Mouse (Mus musculus) forebrain, embryonic 10.5 days (tissue): Measurements from ENCODE around the gene 1700037H04Rik. TPM values are rescaled to one million over a fixed set of nuclear protein-coding genes. Genes with fewer than 3 reads are reported as not detected.

Source experiments
- DNase-seq: peaks from one replicate; pipeline ENCODE4 v3.0.0-alpha.2; 2017; ENCODE audit warnings: low spot score; ENCODE audit errors: extremely low spot score
- H3K27ac ChIP-seq: fragments of 300-500 bp; sonication (generic); 2 replicates; pipeline ENCODE4 v1.5.1; 2016; ENCODE audit warnings: mild to moderate bottlenecking
- H3K27me3 ChIP-seq: fragments of 300-500 bp; sonication (generic); 2 replicates; pipeline ENCODE4 v1.6.1; 2016; ENCODE audit warnings: mild to moderate bottlenecking; ENCODE audit not compliant: poor library complexity, severe bottlenecking
- H3K36me3 ChIP-seq: fragments of 300-500 bp; sonication (generic); replicated peaks from 2 replicates; pipeline ENCODE4 v1.6.1; 2016; ENCODE audit warnings: mild to moderate bottlenecking, moderate library complexity
- H3K4me1 ChIP-seq: fragments of 300-500 bp; sonication (generic); 2 replicates; pipeline ENCODE4 v1.6.1; 2016
- H3K4me3 ChIP-seq: fragments of 300-500 bp; sonication (generic); 2 replicates; pipeline ENCODE4 v1.5.1; 2016; ENCODE audit warnings: mild to moderate bottlenecking, moderate library complexity
- H3K9me3 ChIP-seq: fragments of 300-500 bp; sonication (generic); 2 replicates; pipeline ENCODE4 v1.6.1; 2016; ENCODE audit warnings: mild to moderate bottlenecking, moderate library complexity
- WGBS: fragments of 180-500 bp; shearing (Covaris S2); methylation state at CpG from one replicate; pipeline ENCODE4 v1.1.7; 2016; 5-methylcytosine and 5-hydroxymethylcytosine counted together
- polyA plus RNA-seq: library from polyadenylated mRNA; unstranded; fragments of >200 nt; fragmentation: Nextera tagmentation; extraction: Ambion mirVana; gene quantifications from 2 replicates; pipeline ENCODE4 v1.2.1, GENCODE M21; 2016

1700037H04Rik gene
- polyA plus RNA-seq, 1 experiment from 2014 or later: 128 TPM

DNA sequence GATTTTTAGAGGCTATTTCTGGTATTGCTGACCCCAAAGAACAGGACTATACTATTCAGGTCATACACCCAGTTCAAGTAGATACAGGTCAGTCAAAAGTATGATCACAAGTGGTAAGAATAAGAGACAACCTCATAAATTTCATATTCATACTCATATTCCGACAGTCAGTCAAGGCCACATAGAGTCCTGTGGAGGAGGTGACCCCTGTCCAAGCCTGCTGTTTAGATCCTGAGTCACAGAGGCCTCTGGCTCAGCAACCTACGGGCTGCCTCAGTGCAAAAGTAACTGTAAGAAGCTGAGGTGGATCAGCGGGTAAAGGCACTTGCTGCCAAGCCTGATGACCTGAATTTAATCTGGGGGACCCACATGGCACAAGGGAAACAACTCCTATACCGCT lies 5.8 kb downstream of the 1700037H04Rik start:
- Histone ChIP-seq H3K27ac (no peak overlapping the region), H3K4me3 (no peak overlapping the region), H3K4me1 (peaks cover 20% of the 10 kb centered on the region), H3K36me3 (peaks cover 80% of the 10 kb centered on the region), H3K27me3 (no peaks in the 10 kb centered on the region), H3K9me3 (no peaks in the 10 kb centered on the region)
- no peak for DNase-seq
- WGBS: 93% methylated on average over 4 of the region's 4 CpGs

DNA sequence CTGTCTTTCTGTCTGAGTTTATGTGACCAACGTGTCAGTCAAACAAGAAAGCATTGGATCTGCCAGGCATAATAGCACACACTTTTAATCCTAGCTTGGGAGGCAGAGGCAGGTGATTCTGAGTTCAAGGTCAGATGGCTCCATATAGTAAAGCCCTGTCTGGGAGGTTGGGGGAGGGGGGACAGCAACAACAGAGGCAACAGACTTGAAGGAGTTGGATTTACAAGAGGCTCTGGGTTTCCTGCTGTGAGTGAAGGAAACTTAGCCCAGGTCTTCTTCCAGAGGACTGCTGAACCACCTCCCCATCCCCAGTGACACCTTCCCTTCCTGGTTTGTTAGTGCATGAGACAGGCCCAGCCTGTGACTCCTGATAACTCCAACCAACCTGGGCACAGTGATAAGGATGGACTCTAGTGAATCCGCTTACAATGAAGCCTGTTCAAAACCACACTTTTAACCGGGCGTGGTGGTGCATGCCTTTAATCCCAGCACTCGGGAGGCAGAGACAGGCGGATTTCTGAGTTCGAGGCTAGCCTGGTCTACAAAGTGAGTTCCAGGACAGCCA lies 7.6 kb downstream of the 1700037H04Rik start:
- peaks cover 95% of the 10 kb centered on the region for H3K36me3 ChIP-seq
- DNase-seq: no peak
- H3K9me3 ChIP-seq: no peaks in the 10 kb centered on the region
- H3K4me3 ChIP-seq: no peak overlapping the region
- no peaks in the 10 kb centered on the region for H3K27me3 ChIP-seq
- 88% methylated on average over 7 of the region's 7 CpGs for WGBS
- H3K27ac ChIP-seq: no peak overlapping the region
- peaks cover 2% of the 10 kb centered on the region for H3K4me1 ChIP-seq

DNA sequence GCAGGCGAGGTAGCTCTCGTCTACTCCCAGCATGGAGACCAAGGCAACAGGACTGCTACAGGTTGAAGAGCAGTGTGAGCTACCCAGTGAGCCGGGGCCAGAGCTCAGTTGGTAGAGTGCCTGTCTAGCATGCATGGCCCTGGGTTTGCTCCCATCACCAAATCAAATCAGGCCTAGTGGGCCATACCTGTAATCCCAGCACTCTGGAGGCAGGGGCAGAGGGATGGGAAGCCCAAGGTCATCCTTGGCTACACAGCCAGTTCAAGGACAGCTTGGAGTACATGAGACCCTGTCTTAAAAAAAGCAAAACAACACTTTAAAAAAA lies 10.7 kb downstream of the 1700037H04Rik start:
- no peak for DNase-seq
- no peaks in the 10 kb centered on the region for H3K27me3 ChIP-seq
- no peak overlapping the region for H3K4me3 ChIP-seq
- peaks cover 99% of the 10 kb centered on the region for H3K36me3 ChIP-seq
- H3K9me3 ChIP-seq: no peaks in the 10 kb centered on the region
- H3K27ac ChIP-seq: no peak overlapping the region
- no peaks in the 10 kb centered on the region for H3K4me1 ChIP-seq
- WGBS: 96% methylated on average over 3 of the region's 3 CpGs

DNA sequence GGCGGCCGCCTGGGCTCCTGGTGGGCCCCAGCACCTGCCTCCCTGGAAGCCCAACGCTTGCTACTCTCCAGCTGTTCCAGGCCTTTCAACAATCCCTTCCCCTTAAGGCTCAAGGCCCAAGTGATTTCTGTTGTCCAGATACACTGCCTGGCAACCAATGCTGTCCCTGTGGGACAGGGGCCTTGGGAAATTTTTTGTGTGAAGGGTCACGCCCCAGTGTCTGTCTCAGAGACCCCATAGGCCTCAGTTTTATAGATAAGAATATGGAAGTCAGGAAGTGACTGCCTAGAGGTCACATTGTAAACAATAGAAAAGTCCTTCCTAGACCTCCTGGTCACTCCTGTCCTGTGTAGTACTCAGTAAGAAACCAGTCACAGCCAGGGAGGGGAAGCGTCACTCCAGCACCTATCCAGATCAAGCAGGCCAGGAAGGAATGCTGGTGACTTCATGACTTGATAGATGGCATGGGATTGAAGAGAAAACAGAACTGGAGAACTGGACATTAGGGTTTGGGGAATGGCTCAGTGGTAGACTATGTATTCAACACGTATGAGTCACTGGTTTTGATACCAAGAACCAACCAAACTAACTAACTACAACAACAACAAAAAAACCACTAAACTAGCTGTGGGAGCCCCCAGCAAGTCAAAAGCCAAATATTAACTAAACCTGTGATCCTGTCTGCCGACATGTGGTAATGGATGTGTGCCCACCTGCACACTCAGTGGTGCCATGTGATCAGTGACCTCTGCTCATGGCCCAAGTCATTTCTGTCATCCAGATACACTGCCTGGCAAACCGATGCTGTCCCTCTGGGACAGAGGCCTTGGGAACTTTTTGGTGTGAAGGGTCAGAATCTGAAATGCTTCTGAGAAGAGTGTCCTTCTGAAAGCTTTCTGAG lies 11.3 kb downstream of the 1700037H04Rik start:
- DNase-seq: no peak
- WGBS: 89% methylated on average over 8 of the region's 8 CpGs
- Histone ChIP-seq H3K27ac (no peak overlapping the region), H3K9me3 (no peaks in the 10 kb centered on the region), H3K4me1 (no peaks in the 10 kb centered on the region), H3K4me3 (no peak overlapping the region), H3K36me3 (peaks cover 98% of the 10 kb centered on the region), H3K27me3 (no peaks in the 10 kb centered on the region)

DNA sequence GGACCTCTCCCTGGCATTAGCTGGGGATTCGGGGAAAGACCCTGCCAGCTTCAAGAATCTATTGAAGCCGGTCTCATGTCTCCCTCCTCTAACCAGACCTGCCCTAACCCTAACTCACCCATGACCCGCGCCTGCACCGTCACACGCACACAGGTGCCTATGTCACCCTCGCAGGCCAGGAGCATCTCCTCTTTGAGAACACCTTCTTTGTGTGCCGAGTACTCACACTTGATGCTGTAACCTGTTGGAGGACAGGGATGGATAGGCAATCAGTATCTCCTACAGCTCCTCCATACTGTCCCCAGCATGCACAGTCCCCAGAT lies 12.9 kb downstream of the 1700037H04Rik start:
- peaks cover 12% of the 10 kb centered on the region for H3K4me1 ChIP-seq
- no peak for DNase-seq
- H3K9me3 ChIP-seq: no peaks in the 10 kb centered on the region
- H3K27me3 ChIP-seq: no peaks in the 10 kb centered on the region
- peaks cover 97% of the 10 kb centered on the region for H3K36me3 ChIP-seq
- no peak overlapping the region for H3K4me3 ChIP-seq
- 93% methylated on average over 8 of the region's 8 CpGs for WGBS
- no peak overlapping the region for H3K27ac ChIP-seq

DNA sequence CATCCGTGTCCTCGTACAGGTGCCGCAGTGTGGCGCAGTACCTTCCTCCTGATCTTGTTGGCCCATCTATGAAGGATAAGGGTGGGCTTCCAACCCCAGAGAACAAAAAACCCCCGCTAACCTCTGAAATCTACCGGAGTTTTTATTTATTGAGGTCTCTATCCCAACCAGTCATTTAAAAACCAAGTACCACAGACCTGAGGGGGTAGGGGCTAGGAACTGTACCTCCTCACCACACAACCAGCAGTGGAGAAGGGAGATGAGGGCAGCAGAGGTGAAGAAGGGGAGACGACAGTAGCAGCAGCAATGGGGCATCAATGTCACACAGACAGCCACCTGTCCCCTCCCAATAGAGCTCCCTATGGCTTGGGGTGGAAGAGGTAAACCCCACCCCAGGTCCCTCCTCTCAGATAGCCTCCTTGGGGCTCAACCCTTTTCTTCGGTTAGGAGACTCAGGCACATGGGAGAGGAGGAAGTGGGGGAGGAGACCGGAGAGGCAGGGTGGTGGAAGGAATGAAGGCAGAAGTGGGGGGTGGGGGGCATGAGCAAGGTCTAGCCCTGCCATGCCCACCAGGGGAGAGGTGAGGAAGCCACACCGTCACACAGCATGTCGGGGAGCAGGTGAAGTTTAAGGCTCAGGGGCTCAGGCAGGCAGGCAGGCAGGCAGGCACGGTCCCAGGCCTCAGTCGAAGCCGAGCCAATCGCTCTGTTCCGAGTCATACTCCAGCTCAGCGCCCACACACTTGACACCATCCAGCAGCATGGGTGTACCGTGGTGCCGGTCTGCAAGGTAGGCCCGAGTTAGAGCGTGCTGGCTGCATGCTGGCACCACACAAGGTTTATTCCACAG lies 13.5 kb downstream of the 1700037H04Rik start:
- Histone ChIP-seq H3K36me3 (peaks cover 91% of the 10 kb centered on the region), H3K27ac (no peak overlapping the region), H3K9me3 (no peaks in the 10 kb centered on the region), H3K4me1 (peaks cover 12% of the 10 kb centered on the region), H3K4me3 (no peak overlapping the region), H3K27me3 (no peaks in the 10 kb centered on the region)
- WGBS: 94% methylated on average over 21 of the region's 21 CpGs
- DNase-seq: no peak

DNA sequence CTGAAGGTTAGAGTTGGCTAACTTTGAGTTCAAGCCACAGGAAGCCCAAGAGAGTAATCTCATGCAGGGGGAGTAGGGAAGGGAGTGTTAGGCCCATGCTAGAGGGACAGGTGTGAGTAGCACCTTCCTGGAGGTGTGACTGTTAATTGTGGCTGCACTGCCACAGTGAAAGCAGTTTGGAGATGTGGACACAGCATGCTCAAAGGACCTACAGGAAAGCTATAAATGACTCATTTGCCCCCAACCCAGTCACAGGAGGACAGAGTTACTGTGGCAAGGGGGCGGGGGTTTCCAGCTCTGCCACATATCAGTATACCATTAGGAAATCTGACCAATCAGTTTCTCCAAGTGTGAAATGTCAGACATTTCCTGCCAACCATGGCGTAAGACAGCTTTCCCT lies 14.3 kb downstream of the 1700037H04Rik start:
- Histone ChIP-seq H3K27ac (no peak overlapping the region), H3K36me3 (peaks cover 82% of the 10 kb centered on the region), H3K4me3 (no peak overlapping the region), H3K4me1 (peaks cover 20% of the 10 kb centered on the region), H3K27me3 (no peaks in the 10 kb centered on the region), H3K9me3 (no peaks in the 10 kb centered on the region)
- DNase-seq: no peak
- 95% methylated on average over 2 of the region's 2 CpGs for WGBS

DNA sequence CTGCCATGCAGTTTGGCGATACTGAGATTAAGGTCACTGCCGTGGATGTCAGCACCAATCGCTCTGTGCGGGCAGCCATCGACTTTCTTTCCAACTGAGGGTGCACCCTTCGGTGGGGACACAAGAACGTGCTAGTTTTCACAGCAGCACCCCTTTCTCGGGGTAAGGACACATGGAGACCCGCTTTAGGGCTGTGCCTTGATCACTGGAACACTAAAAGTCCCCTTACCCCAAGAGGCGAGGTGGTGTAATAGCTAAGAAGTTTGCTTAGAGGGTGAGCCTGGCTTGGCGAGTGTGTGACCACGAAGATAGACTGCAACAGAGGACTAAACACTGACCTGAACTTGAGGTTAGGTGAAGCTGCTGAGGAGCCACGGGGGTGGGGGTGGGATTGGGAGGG lies 14.8 kb downstream of the 1700037H04Rik start:
- peaks cover 78% of the 10 kb centered on the region for H3K36me3 ChIP-seq

DNA sequence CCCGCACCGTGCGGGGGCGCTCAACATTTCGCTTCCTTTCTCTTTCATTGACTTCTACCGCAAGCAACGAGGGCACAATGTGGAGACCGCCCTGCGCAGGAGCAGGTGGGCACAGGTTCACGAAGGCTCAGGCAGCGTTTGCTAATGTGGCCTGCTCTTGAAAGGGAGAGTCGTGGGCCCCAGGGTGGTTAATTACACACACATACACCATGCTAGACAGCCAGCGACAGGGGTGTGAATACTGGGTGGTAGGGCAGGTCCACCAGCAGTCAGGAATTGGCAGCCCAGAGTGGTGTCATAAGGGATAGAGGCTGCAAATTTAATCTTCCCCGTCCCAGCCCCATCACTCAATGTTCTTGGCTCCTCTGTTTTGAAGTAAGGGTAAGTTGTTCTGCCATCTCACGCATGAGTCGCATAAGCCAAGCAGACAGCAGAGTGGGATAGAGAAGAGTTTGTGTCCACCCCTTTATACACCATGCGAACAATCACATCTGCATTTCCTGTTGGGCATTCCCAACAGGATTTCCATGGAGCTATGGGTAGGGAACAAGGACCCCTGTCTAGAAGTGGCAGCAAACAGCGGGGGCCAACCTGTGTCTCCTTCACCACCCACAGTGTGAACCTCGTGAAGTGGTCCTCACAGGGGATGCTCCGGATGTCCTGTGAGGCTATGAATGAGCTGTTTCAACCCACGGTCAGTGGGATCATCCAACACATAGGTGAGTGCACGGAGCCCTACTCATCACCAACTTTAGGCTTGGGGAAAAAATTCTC lies 16.7 kb downstream of the 1700037H04Rik start:
- peaks cover 71% of the 10 kb centered on the region for H3K36me3 ChIP-seq
- no peak overlapping the region for H3K27ac ChIP-seq
- DNase-seq: no peak
- no peaks in the 10 kb centered on the region for H3K27me3 ChIP-seq
- H3K4me1 ChIP-seq: peaks cover 26% of the 10 kb centered on the region
- no peaks in the 10 kb centered on the region for H3K9me3 ChIP-seq
- 68% methylated on average over 22 of the region's 22 CpGs for WGBS
- no peak overlapping the region; the same call in 1 of the 2 replicates for H3K4me3 ChIP-seq

More for the DNA sequence above, 14.8 kb downstream of the 1700037H04Rik start:
- no peak overlapping the region for H3K4me3 ChIP-seq
- peaks cover 24% of the 10 kb centered on the region for H3K4me1 ChIP-seq
- no peak overlapping the region for H3K27ac ChIP-seq
- H3K9me3 ChIP-seq: no peaks in the 10 kb centered on the region
- no peaks in the 10 kb centered on the region for H3K27me3 ChIP-seq
- no peak for DNase-seq
- WGBS: 66% methylated on average over 13 of the region's 13 CpGs

DNA sequence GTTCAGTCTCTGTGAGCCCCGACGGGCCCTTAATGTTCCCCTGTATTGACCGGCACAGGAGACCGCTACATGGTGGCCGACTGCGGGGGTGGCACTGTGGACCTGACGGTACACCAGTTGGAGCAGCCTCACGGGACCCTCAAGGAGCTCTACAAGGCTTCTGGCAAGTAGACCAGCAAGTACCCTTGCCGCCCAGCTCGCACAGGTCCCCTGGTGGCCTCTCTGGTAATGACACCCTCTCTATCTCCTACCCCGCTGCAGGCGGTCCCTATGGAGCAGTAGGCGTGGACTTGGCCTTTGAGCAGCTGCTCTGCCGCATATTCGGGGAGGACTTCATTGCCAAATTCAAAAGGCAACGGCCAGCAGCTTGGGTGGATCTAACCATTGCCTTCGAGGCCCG lies 17.3 kb downstream of the 1700037H04Rik start:
- Histone ChIP-seq H3K4me1 (peaks cover 30% of the 10 kb centered on the region), H3K27me3 (no peaks in the 10 kb centered on the region), H3K4me3 (no peak overlapping the region; the same call in 1 of the 2 replicates), H3K27ac (no peak overlapping the region), H3K9me3 (no peaks in the 10 kb centered on the region), H3K36me3 (peaks cover 70% of the 10 kb centered on the region)
- DNase-seq: peak; percentile 74
- WGBS: 38% methylated on average over 18 of the region's 18 CpGs

DNA sequence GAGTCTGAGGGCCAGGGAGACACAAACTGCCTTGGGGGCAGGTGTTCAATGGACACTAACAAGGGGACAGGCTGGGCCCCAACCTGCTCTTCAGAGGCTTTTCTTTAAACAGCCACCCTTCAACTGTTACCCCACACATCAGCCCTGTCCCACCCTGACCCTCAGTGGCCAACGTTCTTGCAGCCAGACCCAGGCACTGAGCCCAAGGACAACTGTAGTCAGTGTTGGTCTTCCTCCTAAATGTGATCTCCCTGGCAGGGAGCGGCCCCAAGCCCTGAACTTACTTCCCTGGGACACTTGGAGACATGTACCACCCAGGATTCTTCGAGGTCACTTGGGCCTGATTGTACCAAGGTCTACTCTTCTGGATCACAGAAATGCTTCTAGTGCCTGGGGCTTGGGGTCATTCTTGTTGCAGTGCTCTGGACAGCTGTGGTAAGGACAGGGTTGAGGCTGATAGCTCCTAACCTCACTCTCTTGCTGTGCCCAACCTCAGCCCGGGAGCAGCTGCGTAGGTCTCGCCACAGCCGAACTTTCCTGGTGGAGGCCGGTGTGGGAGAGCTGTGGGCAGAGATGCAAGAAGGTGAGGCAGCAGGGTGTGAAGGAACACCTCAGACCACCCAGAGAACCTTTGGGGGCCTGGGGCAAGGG lies 18.4 kb downstream of the 1700037H04Rik start:
- WGBS: 92% methylated on average over 8 of the region's 8 CpGs
- Histone ChIP-seq H3K36me3 (peaks cover 62% of the 10 kb centered on the region), H3K4me3 (no peak overlapping the region), H3K27me3 (no peaks in the 10 kb centered on the region), H3K4me1 (peaks cover 35% of the 10 kb centered on the region), H3K9me3 (no peaks in the 10 kb centered on the region), H3K27ac (no peak overlapping the region)
- DNase-seq: no peak

DNA sequence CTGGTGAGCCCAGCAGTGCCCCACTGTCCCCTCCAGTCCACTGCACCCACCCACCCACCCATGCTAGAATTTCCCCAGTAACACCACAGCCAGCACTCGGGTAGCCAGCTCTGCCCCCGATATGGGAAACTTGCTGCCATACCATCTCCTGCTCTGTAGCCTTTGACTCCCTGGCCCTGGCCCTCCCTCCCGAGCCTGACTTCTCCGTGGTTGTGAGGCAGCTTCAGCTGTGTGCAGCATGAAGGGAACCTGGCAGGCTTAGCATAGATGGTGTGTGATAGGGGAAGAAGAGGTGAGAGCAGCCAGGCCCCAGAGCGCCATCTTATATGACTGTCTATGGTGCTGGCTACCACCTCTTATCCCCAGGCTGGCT lies 19.4 kb downstream of the 1700037H04Rik start:
- Histone ChIP-seq H3K9me3 (no peaks in the 10 kb centered on the region), H3K27ac (0 out of 2 replicates have a peak overlapping the region, but pooled peaks have one; percentile 41), H3K36me3 (peaks cover 52% of the 10 kb centered on the region), H3K4me1 (peaks cover 42% of the 10 kb centered on the region), H3K4me3 (no peak overlapping the region), H3K27me3 (no peaks in the 10 kb centered on the region)
- WGBS: 72% methylated on average over 5 of the region's 5 CpGs
- no peak for DNase-seq
